Mouse (Mus musculus) lung, postnatal 25 days (tissue): Measurements from ENCODE around the gene Phlda1.
"Not testable (repeated sequence)": the region's sequence is repeated elsewhere in the genome, so short reads cannot be mapped to it uniquely, and the experiment has no call there.

Experiments used
- DNase-seq: peaks from one replicate; pipeline ENCODE4 v3.0.0; 2022; ENCODE audit warnings: low spot score

Gene Phlda1

GRCm38 (mm10) chr10:111506101-111506925 is at the start of gene Phlda1:
Phlda1 (plus strand) TSS chr10:111506286.
- peak; percentile 96 for DNase-seq

- no peak for DNase-seq
These were observed 48.0 kb upstream of the Phlda1 start for GRCm38 (mm10) chr10:111458088-111458487.

- DNase-seq: no peak
These were observed 47.0 kb upstream of the Phlda1 start for GRCm38 (mm10) chr10:111459040-111459439.

DNA sequence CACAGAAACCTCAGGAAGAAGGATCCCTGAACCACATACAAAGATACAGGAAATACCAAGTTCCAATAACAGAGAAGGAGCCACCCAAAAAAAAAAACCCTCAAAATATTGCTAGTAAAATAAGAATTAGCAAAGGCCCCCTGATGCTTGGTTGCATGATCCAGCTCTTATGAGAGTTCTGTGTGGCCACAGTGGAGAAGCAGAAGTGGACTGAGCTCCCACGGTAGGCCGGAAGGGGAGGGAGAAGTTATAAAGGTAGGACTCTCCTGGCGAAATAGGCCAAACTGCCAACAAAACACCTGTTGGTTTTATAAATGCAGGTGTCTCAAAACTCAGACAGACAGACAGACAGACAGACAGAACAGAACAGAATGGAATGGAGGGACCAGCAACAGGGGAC is 46.2 kb upstream of the Phlda1 start:
- DNase-seq: no peak

DNA sequence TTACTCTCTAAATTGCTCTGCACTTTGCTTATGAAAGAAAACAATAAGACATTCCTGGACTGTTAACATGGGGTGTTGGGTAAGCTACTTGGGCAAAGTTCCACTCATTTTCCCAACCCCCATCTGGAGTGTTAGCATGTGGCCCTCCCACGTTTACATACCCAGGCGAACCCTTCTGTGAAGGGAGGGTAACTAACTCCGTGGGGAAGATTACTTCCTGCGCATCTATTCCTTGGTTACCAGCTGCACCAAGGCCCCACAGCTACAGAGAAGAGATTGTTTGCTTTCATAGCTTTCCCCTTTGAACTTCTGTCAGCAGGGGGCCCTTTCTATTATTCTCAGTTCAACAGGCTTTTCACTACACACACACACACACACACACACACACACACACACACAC is 45.7 kb upstream of the Phlda1 start:
- DNase-seq: peak; percentile 22

DNA sequence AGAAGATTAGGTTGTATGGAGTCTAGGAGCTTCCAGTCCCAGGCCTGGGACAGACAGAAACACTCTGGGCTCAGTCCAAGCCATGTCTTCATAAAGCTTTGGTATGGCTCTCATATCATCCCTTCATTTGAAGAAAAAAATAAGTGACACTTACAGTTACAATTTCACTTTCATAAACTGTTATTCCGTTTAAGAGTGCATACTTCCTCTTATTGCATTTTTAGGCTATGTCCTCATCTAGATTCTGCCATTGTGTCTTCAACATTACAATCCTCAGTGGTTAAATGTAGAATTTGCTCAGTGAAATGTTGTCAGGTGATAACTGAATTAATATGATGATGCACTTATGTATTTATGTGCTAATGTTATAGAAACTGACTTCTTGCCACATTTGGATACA is 41.3 kb upstream of the Phlda1 start:
- no peak for DNase-seq

GRCm38 (mm10) chr10:111465409-111465808 is 40.7 kb upstream of the Phlda1 start:
- DNase-seq: no peak

- peak; percentile 58 for DNase-seq
These were observed 34.9 kb upstream of the Phlda1 start for GRCm38 (mm10) chr10:111471166-111471565.

- DNase-seq: peak; percentile 98
These were observed 33.2 kb upstream of the Phlda1 start, which contains the start of gene Nap1l1 for GRCm38 (mm10) chr10:111472686-111473510. Nap1l1 (plus strand) TSS chr10:111473223.

- DNase-seq: no peak
These were observed 32.3 kb upstream of the Phlda1 start for GRCm38 (mm10) chr10:111473511-111474371.

DNA sequence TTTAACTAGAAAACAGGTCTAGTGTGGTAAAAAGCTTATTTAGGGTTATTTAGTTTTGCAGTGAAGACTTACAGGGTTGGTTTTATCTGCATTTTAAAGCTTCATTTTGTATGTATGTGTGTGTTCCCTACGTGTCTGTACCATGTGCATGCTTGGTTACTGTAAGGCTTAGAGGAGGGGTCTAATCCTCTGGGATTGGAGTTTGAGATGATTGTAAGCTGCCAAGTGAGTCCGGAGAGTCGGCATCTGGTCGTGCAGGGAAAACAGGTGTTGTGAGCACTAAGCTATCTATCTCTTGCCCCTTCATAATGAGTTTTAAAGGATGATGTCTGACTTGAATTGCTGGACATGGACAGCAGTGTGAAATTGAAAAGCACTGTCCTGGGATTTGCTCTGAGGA is 29.8 kb upstream of the Phlda1 start:
- no peak for DNase-seq

DNA sequence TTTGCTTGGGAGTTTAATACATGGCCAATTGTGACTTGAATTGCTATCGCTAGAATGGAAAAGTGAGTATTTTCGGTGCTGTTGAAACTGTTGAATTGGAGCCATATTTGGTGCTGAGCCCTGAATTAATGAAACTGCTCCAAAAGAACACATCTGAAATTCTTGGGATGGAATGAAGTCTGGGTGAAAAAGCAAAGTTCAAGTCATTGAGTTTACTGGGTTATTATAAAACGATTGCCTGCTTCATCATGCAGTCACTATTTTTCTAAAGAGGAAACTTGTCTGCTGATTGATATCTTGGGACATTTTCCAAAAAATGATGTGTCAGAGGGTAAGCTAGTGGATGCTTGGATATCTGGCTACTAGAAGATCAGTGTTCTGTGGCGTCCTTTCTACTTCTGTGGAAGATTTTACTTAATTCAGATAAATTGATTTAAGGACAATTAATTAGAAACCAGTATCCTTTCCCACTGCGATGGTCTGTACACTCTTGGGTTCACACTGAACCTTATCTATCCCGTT is 29.0 kb upstream of the Phlda1 start:
- DNase-seq: peak; percentile 18

- no peak for DNase-seq
These were observed 26.5 kb upstream of the Phlda1 start for GRCm38 (mm10) chr10:111479599-111479998.

DNA sequence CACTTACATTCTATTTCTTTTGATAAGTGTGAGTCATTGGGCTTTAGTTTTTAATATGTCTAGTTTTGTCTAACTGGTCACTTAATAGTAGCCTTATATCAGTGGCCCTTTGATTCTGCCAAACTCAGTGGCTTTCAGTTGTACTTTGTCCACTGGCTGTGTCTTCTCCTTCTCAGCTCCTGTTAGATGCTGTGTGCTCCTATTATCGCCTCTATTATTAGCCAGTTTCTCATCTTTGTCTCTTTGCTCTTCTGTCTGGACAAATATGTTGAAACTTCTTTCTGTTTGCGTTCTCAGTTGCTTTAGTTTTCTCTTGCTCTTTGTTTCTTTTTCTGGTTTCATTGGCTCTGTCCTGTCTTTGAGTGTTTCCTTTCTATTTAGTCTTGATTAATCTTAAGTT is 23.4 kb upstream of the Phlda1 start:
- no peak for DNase-seq

- no peak for DNase-seq
These were observed 22.0 kb upstream of the Phlda1 start for GRCm38 (mm10) chr10:111484079-111484478.

DNA sequence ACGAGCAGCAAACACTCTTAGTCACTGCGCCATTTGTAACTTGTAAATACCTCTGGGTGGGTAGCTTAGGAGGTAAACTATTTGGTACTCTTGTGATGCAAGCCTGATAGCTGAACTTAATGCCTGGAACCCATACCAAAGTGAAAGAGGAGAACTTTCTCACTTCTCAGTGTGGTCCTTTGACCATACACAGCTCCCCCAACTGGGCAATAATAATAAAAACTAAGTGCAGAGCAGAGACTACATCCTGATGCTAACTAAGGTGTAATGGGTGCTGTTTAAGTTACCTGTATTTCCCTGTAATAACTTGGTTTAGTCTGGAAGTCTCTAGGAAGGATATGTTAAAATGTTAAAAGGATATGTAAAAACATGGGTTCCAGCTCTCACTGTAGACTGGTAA is 17.3 kb upstream of the Phlda1 start:
- no peak for DNase-seq

DNA sequence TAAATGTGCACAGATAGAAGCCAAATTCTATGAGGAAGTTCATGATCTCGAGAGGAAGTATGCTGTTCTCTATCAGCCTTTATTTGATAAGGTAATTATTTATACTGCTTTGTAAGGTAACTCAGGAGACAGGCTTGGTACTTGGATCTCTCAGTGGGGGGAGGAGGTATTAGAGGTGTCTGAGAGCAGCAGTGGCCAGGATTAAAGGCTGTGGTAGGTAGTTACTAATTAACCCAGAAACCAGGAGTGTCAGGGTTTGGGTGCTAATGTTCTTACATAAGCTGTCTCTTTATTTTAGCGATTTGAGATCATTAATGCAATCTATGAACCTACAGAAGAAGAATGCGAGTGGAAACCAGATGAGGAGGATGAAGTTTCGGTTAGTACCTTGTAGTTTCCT is 16.0 kb upstream of the Phlda1 start:
- not testable (repeated sequence) for DNase-seq

- DNase-seq: no peak
These were observed 10.2 kb upstream of the Phlda1 start for GRCm38 (mm10) chr10:111495888-111496287.

GRCm38 (mm10) chr10:111499892-111500291 is 6.2 kb upstream of the Phlda1 start:
- DNase-seq: no peak

GRCm38 (mm10) chr10:111503071-111503470 is 3.0 kb upstream of the Phlda1 start:
- DNase-seq: peak; percentile 84

GRCm38 (mm10) chr10:111503716-111504115 is 2.4 kb upstream of the Phlda1 start:
- no peak for DNase-seq

- no peak for DNase-seq
These were observed 1.5 kb upstream of the Phlda1 start for GRCm38 (mm10) chr10:111504606-111505005.
